Mouse (Mus musculus): Measurements from ENCODE around the gene Nfib. TPM values are rescaled to one million over a fixed set of nuclear protein-coding genes. Genes with fewer than 3 reads are reported as not detected.

Gene Nfib
- polyA plus RNA-seq, 2 experiments: 57.3 to 126 TPM

DNA sequence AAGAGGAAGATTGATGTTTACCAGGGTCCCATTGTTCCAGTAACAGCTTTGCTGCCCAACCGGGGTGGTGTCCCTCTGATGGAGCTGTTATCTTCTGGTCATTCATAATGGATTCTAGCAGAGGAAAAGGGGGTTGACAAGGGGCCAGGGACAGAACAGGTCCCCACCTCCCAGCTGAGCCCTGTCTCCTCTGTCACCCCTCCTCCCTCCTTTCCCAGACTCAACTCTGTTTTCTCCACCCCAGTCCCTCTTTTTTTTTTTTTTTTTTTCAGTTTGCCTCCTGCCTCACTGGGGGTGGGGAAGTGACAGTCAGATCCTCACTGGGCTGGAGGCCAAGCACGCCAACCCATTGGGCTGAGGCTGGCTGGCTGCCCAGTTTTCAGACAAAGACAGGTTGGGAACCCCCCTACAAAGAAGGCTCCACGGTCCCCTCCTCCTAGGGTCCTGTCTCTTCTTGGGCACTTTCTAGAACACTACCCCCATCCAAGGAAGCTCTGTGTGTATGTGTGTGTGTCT is 83.2 kb downstream of the Nfib start:
- Histone ChIP-seq H3K4me2 (replicated peaks; ENCODE audit: low read depth, low read length, severe bottlenecking) (no peak overlapping the region), H3K4me3 (replicated peaks; ENCODE audit: low read length) (no peak overlapping the region), H3K36me3 (ENCODE audit: control insufficient read depth, insufficient read depth, low read length) (no peaks in the 10 kb centered on the region), H3K27ac (replicated peaks; ENCODE audit: low read depth, low read length) (peak overlapping the region; percentile 63), H3K9me3 (ENCODE audit: control insufficient read depth, low read length) (no peaks in the 10 kb centered on the region), H3K27me3 (ENCODE audit: control insufficient read depth, insufficient read depth, low read length) (no peaks in the 10 kb centered on the region), H3K9ac (ENCODE audit: low read depth, low read length, severe bottlenecking) (0 out of 2 replicates have a peak overlapping the region, but pooled peaks have one; percentile 6), H3K4me1 (ENCODE audit: control insufficient read depth, insufficient read depth, low read length) (peaks cover 22% of the 10 kb centered on the region)
- no peak for TF ChIP-seq POLR2A (IDR thresholded peaks at IDR 0.05; ENCODE audit: borderline replicate concordance, extremely low read depth, insufficient read depth, insufficient read length)
- peak; percentile 58 for DNase-seq (ENCODE audit: low spot score)
- peak; percentile 42; the same call in 1 of the 2 replicates for ATAC-seq (ENCODE audit: low FRiP score, low read depth)
- 4% methylated on average over 3 of the region's 3 CpGs for WGBS

GRCm38 (mm10) chr4:82619539-82619941 is 86.0 kb downstream of the Nfib start:
- H3K9me3 ChIP-seq (ENCODE audit: control insufficient read depth, low read length): no peaks in the 10 kb centered on the region
- peak; percentile 65 for DNase-seq (ENCODE audit: low spot score)

GRCm38 (mm10) chr4:82619003-82619402 is 86.5 kb downstream of the Nfib start:
- DNase-seq (ENCODE audit: low spot score): no peak
- no peaks in the 10 kb centered on the region for H3K27me3 ChIP-seq (ENCODE audit: control insufficient read depth, insufficient read depth, low read length)
- H3K4me3 ChIP-seq (replicated peaks; ENCODE audit: low read length): no peak overlapping the region
- H3K36me3 ChIP-seq (ENCODE audit: control insufficient read depth, insufficient read depth, low read length): no peaks in the 10 kb centered on the region
- H3K9ac ChIP-seq (ENCODE audit: low read depth, low read length, severe bottlenecking): no peak overlapping the region
- no peak for ATAC-seq (ENCODE audit: low FRiP score, low read depth)
- no peak overlapping the region for H3K27ac ChIP-seq (replicated peaks; ENCODE audit: low read depth, low read length)
- H3K4me2 ChIP-seq (replicated peaks; ENCODE audit: low read depth, low read length, severe bottlenecking): no peak overlapping the region
- H3K9me3 ChIP-seq (ENCODE audit: control insufficient read depth, low read length): no peaks in the 10 kb centered on the region
- 51% methylated on average over 2 of the region's 2 CpGs for WGBS
- peaks cover 29% of the 10 kb centered on the region for H3K4me1 ChIP-seq (ENCODE audit: control insufficient read depth, insufficient read depth, low read length)
- TF ChIP-seq POLR2A (IDR thresholded peaks at IDR 0.05; ENCODE audit: borderline replicate concordance, extremely low read depth, insufficient read depth, insufficient read length): no peak

More at GRCm38 (mm10) chr4:82619539-82619941, 86.0 kb downstream of the Nfib start:
- no peak for TF ChIP-seq POLR2A (IDR thresholded peaks at IDR 0.05; ENCODE audit: borderline replicate concordance, extremely low read depth, insufficient read depth, insufficient read length)
- Histone ChIP-seq H3K4me3 (replicated peaks; ENCODE audit: low read length) (no peak overlapping the region), H3K4me1 (ENCODE audit: control insufficient read depth, insufficient read depth, low read length) (peaks cover 27% of the 10 kb centered on the region), H3K27ac (replicated peaks; ENCODE audit: low read depth, low read length) (no peak overlapping the region), H3K27me3 (ENCODE audit: control insufficient read depth, insufficient read depth, low read length) (no peaks in the 10 kb centered on the region), H3K4me2 (replicated peaks; ENCODE audit: low read depth, low read length, severe bottlenecking) (no peak overlapping the region), H3K9ac (ENCODE audit: low read depth, low read length, severe bottlenecking) (no peak overlapping the region), H3K36me3 (ENCODE audit: control insufficient read depth, insufficient read depth, low read length) (no peaks in the 10 kb centered on the region)
- 0 out of 2 replicates have a peak, but pooled peaks have one; percentile 24 for ATAC-seq (ENCODE audit: low FRiP score, low read depth)
- WGBS: 58% methylated on average over 12 of the region's 12 CpGs

GRCm38 (mm10) chr4:82617257-82617656 is 88.3 kb downstream of the Nfib start:
- DNase-seq (ENCODE audit: low spot score): no peak
- peaks cover 17% of the 10 kb centered on the region for H3K4me1 ChIP-seq (ENCODE audit: control insufficient read depth, insufficient read depth, low read length)
- H3K27me3 ChIP-seq (ENCODE audit: control insufficient read depth, insufficient read depth, low read length): no peaks in the 10 kb centered on the region
- H3K4me2 ChIP-seq (replicated peaks; ENCODE audit: low read depth, low read length, severe bottlenecking): no peak overlapping the region
- no peak overlapping the region for H3K9ac ChIP-seq (ENCODE audit: low read depth, low read length, severe bottlenecking)
- H3K4me3 ChIP-seq (replicated peaks; ENCODE audit: low read length): no peak overlapping the region
- ATAC-seq (ENCODE audit: low FRiP score, low read depth): no peak
- no peaks in the 10 kb centered on the region for H3K36me3 ChIP-seq (ENCODE audit: control insufficient read depth, insufficient read depth, low read length)
- no peak overlapping the region for H3K27ac ChIP-seq (replicated peaks; ENCODE audit: low read depth, low read length)
- WGBS: 91% methylated on average over 10 of the region's 10 CpGs
- H3K9me3 ChIP-seq (ENCODE audit: control insufficient read depth, low read length): no peaks in the 10 kb centered on the region
- TF ChIP-seq POLR2A (IDR thresholded peaks at IDR 0.05; ENCODE audit: borderline replicate concordance, extremely low read depth, insufficient read depth, insufficient read length): no peak

GRCm38 (mm10) chr4:82615712-82616111 is 89.8 kb downstream of the Nfib start:
- Histone ChIP-seq H3K4me2 (replicated peaks; ENCODE audit: low read depth, low read length, severe bottlenecking) (no peak overlapping the region), H3K9ac (ENCODE audit: low read depth, low read length, severe bottlenecking) (no peak overlapping the region), H3K4me1 (ENCODE audit: control insufficient read depth, insufficient read depth, low read length) (peaks cover 15% of the 10 kb centered on the region), H3K4me3 (replicated peaks; ENCODE audit: low read length) (no peak overlapping the region), H3K27ac (replicated peaks; ENCODE audit: low read depth, low read length) (no peak overlapping the region), H3K27me3 (ENCODE audit: control insufficient read depth, insufficient read depth, low read length) (no peaks in the 10 kb centered on the region), H3K9me3 (ENCODE audit: control insufficient read depth, low read length) (no peaks in the 10 kb centered on the region), H3K36me3 (ENCODE audit: control insufficient read depth, insufficient read depth, low read length) (no peaks in the 10 kb centered on the region)
- TF ChIP-seq POLR2A (IDR thresholded peaks at IDR 0.05; ENCODE audit: borderline replicate concordance, extremely low read depth, insufficient read depth, insufficient read length): no peak
- ATAC-seq (ENCODE audit: low FRiP score, low read depth): no peak
- no peak for DNase-seq (ENCODE audit: low spot score)
- 84% methylated on average over 5 of the region's 5 CpGs for WGBS

All from limb, embryonic 14.5 days (tissue).